Comparison of ENCODE assay signal across 21 mouse cellular contexts in the genomic region with DNA sequence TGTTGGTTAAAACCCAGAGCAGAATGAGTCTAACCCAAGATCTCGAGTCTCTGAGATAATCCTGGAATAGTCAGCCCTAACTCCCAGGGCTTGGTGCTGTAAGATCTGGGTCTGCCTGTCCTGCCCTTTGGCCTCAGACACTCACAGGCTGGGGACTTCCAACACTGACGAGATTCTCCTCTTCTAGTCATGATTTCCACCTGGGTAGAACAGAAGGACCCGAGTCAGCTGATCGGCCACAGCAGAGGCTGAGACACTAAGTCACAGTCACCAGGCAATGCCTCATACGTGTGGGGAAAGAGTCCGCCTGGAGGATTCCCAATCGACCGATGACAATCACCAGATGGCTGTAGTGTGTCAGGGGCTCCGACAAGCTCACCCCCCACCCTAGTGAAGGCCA.
"Had no signal": no experiment of that assay in that cellular context is flagged by ENCODE, and none has a peak within 500 bp of the region (broad histone marks: within the 10 kb centered on the region; RNA-seq: fewer than 3 reads in every experiment).

No protein-coding gene starts in this region.

- DNase-seq: lung, adult 18-20 months; lung, embryonic 14.5 days; lung, postnatal 10 days; lung, postnatal 4 days; midbrain, embryonic 14.5 days; retina, postnatal 1 day; right cerebral cortex, adult 18-20 months; right cerebral cortex, postnatal 25 days; right cerebral cortex, postnatal 4 days; spleen, adult 18-20 months; thymus, adult 2 months; thymus, postnatal 25 days; thymus, postnatal 4 days had no signal

- H3K9ac ChIP-seq: lung, embryonic 14.5 days; midbrain, embryonic 12.5 days; neural tube, embryonic 13.5 days; neural tube, embryonic 15.5 days; stomach, embryonic 15.5 days had no signal

- H3K27ac ChIP-seq: midbrain, embryonic 10.5 days; midbrain, embryonic 12.5 days; neural tube, embryonic 13.5 days; neural tube, embryonic 15.5 days; stomach, embryonic 15.5 days; stomach, postnatal 0 days had no signal

- H3K36me3 ChIP-seq: midbrain, embryonic 10.5 days; midbrain, embryonic 12.5 days; neural tube, embryonic 13.5 days; neural tube, embryonic 15.5 days; stomach, embryonic 15.5 days had no signal

- H3K4me1 ChIP-seq: midbrain, embryonic 12.5 days; neural tube, embryonic 15.5 days had no signal

- H3K4me3 ChIP-seq: midbrain, embryonic 10.5 days; midbrain, embryonic 12.5 days; myocyte; neural tube, embryonic 13.5 days; neural tube, embryonic 15.5 days; stomach, embryonic 15.5 days had no signal

- H3K4me2 ChIP-seq: lung, embryonic 14.5 days; midbrain, embryonic 12.5 days; neural tube, embryonic 13.5 days; neural tube, embryonic 15.5 days; stomach, embryonic 15.5 days had no signal

- ATAC-seq: midbrain, embryonic 16.5 days had no signal

- H3K27me3 ChIP-seq: midbrain, embryonic 12.5 days; neural tube, embryonic 13.5 days; neural tube, embryonic 15.5 days; stomach, embryonic 15.5 days had no signal

- H3K9me3 ChIP-seq: midbrain, embryonic 10.5 days; midbrain, embryonic 12.5 days; neural tube, embryonic 13.5 days; neural tube, embryonic 15.5 days; stomach, embryonic 15.5 days had no signal
